Mouse (Mus musculus) kidney, postnatal 14 days (tissue): ENCODE measurements at regions not wholly inside any gene's neighbourhood (a gene's known extent, or its start where the extent isn't known, plus 50 kb on each side); places are given as distances from the start of the nearest gene placed in this dataset.

Experiments used
- DNase-seq: peaks from one replicate; pipeline ENCODE4 v3.0.0; 2022; ENCODE audit warnings: mixed read lengths

- DNase-seq, result no peak
Measured at GRCm38 (mm10) chr4:81005507-81006328, 95.3 kb downstream of the Lurap1l start.

GRCm38 (mm10) chr4:81006546-81006945, 96.1 kb downstream of the Lurap1l start:
- no peak for DNase-seq

GRCm38 (mm10) chr4:81021850-81022249, 111.4 kb downstream of the Lurap1l start:
- no peak for DNase-seq

GRCm38 (mm10) chr4:81023436-81023983, 113.1 kb downstream of the Lurap1l start:
- no peak for DNase-seq

- peak; percentile 5 for DNase-seq
Measured at GRCm38 (mm10) chr4:81027558-81027957, 117.1 kb downstream of the Lurap1l start.

GRCm38 (mm10) chr4:81030671-81031070, 120.2 kb downstream of the Lurap1l start:
- no peak for DNase-seq

- DNase-seq, result no peak
Measured at GRCm38 (mm10) chr4:81037336-81037902, 127.0 kb downstream of the Lurap1l start.

- DNase-seq, result no peak
Measured at GRCm38 (mm10) chr4:81058227-81058626, 147.8 kb downstream of the Lurap1l start.

GRCm38 (mm10) chr4:81058809-81059208, 148.4 kb downstream of the Lurap1l start:
- no peak for DNase-seq

- peak; percentile 17 for DNase-seq
Measured at GRCm38 (mm10) chr4:81059356-81059755, 148.9 kb downstream of the Lurap1l start.

- DNase-seq, result no peak
Measured at GRCm38 (mm10) chr4:81082290-81082947, 172.0 kb downstream of the Lurap1l start.

GRCm38 (mm10) chr4:81085188-81085587, 174.7 kb downstream of the Lurap1l start:
- DNase-seq, result no peak

GRCm38 (mm10) chr4:81096581-81096980, 186.1 kb downstream of the Lurap1l start:
- no peak for DNase-seq

GRCm38 (mm10) chr4:81097597-81097996, 187.2 kb downstream of the Lurap1l start:
- DNase-seq, result no peak

- no peak for DNase-seq
Measured at GRCm38 (mm10) chr4:81101049-81101448, 190.6 kb downstream of the Lurap1l start.

- peak; percentile 5 for DNase-seq
Measured at GRCm38 (mm10) chr4:81111307-81111706, 200.9 kb downstream of the Lurap1l start.

GRCm38 (mm10) chr4:81116411-81116810, 206.0 kb downstream of the Lurap1l start:
- no peak for DNase-seq

- DNase-seq, result no peak
Measured at GRCm38 (mm10) chr4:81124155-81124554, 213.7 kb downstream of the Lurap1l start.

- DNase-seq, result peak; percentile 13
Measured at GRCm38 (mm10) chr4:81129874-81130273, 219.4 kb downstream of the Lurap1l start.

- DNase-seq, result no peak
Measured at GRCm38 (mm10) chr4:81173111-81173510, 262.7 kb downstream of the Lurap1l start.

GRCm38 (mm10) chr4:81177443-81178041, 265.1 kb downstream of the Mpdz start:
- DNase-seq, result peak; percentile 27

GRCm38 (mm10) chr4:81178047-81178781, 264.4 kb downstream of the Mpdz start:
- peak; percentile 17 for DNase-seq
